Mouse (Mus musculus): ENCODE measurements at regions not wholly inside any gene's neighbourhood (a gene's known extent, or its start where the extent isn't known, plus 50 kb on each side); places are given as distances from the start of the nearest gene placed in this dataset.
A peak's percentile ranks its signal among the peaks of the same experiment; 100 is the strongest.

DNA sequence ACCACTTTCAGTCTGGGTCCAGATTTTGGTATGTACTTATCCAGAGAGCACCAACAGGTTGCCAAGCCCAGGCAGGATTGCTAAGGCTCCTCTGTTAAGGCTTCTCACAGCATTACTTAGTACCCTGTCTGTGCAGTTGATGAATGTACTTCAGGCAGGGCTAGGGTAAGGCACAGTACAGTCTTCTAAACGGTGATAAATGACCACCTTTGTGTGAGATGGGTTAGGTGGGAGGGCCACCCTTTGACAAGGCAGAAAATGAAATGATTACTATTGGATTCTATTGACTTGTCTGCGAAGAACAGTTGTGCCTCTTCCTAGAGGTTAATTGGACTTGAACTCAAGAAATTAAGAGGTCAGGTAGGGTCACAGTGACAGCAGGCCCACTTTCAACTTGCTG is 594.4 kb upstream of the Itga1 start:
- Histone ChIP-seq H3K4me3 (ENCODE audit: low read depth, low read length) (no peak overlapping the region), H3K36me3 (ENCODE audit: control insufficient read depth, insufficient read depth, low read length) (no peaks in the 10 kb centered on the region), H3K4me1 (ENCODE audit: control insufficient read depth, insufficient read depth, low read length) (no peaks in the 10 kb centered on the region), H3K27ac (ENCODE audit: low read length) (no peak overlapping the region), H3K9me3 (replicated peaks; ENCODE audit: control insufficient read depth, low read length, poor library complexity, severe bottlenecking) (no peaks in the 10 kb centered on the region), H3K9ac (ENCODE audit: low read depth, low read length) (no peak overlapping the region), H3K27me3 (ENCODE audit: control insufficient read depth, insufficient read depth, low read depth, low read length) (no peaks in the 10 kb centered on the region; the same call in 1 of the 2 replicates), H3K4me2 (ENCODE audit: low read length) (no peak overlapping the region)
- WGBS: 56% methylated on average over 2 of the region's 2 CpGs
- ATAC-seq: no peak

DNA sequence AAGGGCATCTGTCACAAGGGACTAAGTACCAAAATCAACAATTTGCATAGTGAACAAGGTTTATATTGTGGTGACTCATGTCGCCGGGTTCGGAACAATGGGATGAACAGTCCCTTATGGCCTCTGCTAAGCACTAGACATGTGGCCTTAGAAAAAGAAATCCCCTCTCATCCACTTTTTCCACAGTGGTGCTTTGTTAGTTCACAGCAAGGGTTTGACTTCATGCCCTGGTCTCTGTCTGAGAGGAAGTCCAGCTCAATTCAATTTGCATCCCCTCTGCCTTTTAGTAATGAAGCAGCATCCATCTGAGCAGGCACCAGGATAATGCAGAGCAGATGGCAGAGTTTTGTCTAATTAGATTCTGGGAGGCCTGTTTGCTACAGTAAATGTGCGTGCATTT is 585.7 kb upstream of the Itga1 start:
- Histone ChIP-seq H3K4me1 (ENCODE audit: control insufficient read depth, insufficient read depth, low read length) (no peaks in the 10 kb centered on the region), H3K4me3 (ENCODE audit: low read depth, low read length) (no peak overlapping the region), H3K4me2 (ENCODE audit: low read length) (no peak overlapping the region), H3K36me3 (ENCODE audit: control insufficient read depth, insufficient read depth, low read length) (no peaks in the 10 kb centered on the region), H3K9ac (ENCODE audit: low read depth, low read length) (no peak overlapping the region), H3K27ac (ENCODE audit: low read length) (no peak overlapping the region), H3K9me3 (replicated peaks; ENCODE audit: control insufficient read depth, low read length, poor library complexity, severe bottlenecking) (no peaks in the 10 kb centered on the region), H3K27me3 (ENCODE audit: control insufficient read depth, insufficient read depth, low read depth, low read length) (peaks cover 17% of the 10 kb centered on the region)
- ATAC-seq: peak; percentile 77
- WGBS: 7% methylated on average over 4 of the region's 4 CpGs

DNA sequence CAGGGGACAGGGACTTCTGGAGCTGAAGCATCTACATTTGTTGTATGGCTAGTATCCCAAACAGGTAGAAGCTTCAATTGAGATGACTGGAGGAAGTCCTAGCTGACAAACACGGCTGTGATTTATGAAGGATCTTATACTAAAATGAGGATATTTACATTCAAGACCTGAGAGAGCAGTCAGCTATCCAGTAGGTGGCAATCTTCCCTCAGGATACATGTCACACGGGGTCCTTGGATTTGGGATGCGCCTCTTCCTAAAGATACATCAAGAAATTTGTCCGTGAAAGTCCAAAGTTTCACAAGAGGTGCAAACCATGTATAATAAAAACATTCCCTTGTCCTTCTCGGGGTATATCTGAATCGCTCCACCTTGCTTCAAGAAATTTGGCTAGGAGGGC is 577.8 kb upstream of the Itga1 start:
- H3K9me3 ChIP-seq (replicated peaks; ENCODE audit: control insufficient read depth, low read length, poor library complexity, severe bottlenecking): no peaks in the 10 kb centered on the region
- H3K27me3 ChIP-seq (ENCODE audit: control insufficient read depth, insufficient read depth, low read depth, low read length): peaks cover 21% of the 10 kb centered on the region
- H3K4me3 ChIP-seq (ENCODE audit: low read depth, low read length): no peak overlapping the region
- no peak for ATAC-seq
- no peak overlapping the region for H3K27ac ChIP-seq (ENCODE audit: low read length)
- H3K4me2 ChIP-seq (ENCODE audit: low read length): no peak overlapping the region
- H3K36me3 ChIP-seq (ENCODE audit: control insufficient read depth, insufficient read depth, low read length): no peaks in the 10 kb centered on the region
- WGBS: 44% methylated on average over 6 of the region's 6 CpGs
- no peaks in the 10 kb centered on the region for H3K4me1 ChIP-seq (ENCODE audit: control insufficient read depth, insufficient read depth, low read length)
- H3K9ac ChIP-seq (ENCODE audit: low read depth, low read length): no peak overlapping the region

DNA sequence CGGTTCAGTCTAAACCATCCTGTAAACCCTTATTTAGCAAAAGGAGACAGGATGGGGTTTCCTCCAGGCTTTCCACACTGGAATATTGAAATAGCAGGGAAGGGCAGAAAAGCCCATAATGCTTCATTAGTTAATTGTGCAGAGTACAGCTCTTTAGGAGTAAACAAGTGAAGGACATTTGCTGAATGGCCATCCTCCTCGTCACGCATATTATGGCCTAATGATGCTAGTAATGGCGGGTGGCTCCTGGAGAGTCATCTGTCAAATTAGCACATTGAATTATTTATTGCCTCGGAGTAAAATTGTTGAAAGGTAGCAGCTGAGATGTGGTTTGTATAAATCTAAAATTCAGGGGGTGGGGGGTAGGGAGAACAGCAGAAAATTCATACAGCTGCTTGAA is 575.1 kb upstream of the Itga1 start:
- Histone ChIP-seq H3K36me3 (ENCODE audit: control insufficient read depth, insufficient read depth, low read length) (no peaks in the 10 kb centered on the region), H3K27me3 (ENCODE audit: control insufficient read depth, insufficient read depth, low read depth, low read length) (peaks cover 12% of the 10 kb centered on the region), H3K4me3 (ENCODE audit: low read depth, low read length) (no peak overlapping the region), H3K9me3 (replicated peaks; ENCODE audit: control insufficient read depth, low read length, poor library complexity, severe bottlenecking) (no peaks in the 10 kb centered on the region), H3K27ac (ENCODE audit: low read length) (no peak overlapping the region), H3K9ac (ENCODE audit: low read depth, low read length) (no peak overlapping the region), H3K4me1 (ENCODE audit: control insufficient read depth, insufficient read depth, low read length) (no peaks in the 10 kb centered on the region), H3K4me2 (ENCODE audit: low read length) (no peak overlapping the region)
- ATAC-seq: no peak
- 56% methylated on average over 5 of the region's 5 CpGs for WGBS

DNA sequence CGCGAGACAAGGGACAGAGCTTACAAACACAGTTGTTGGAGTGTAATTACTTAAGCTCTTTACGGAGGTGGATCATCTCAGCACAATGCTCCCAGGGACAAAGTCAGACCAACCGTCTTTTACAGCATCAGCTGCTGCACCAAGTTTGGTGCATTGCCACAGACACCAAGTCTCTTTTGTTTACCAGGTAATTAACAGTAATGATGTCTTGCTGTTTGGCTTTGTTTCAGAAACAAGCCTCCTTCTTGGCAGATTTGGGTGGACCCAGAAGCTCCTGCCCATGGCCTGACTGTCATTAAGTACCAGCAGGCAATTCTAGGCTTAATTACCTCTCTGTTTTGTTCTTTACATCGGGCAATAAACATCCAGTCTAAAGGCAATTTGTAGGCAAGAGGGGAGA is 572.0 kb upstream of the Itga1 start:
- Histone ChIP-seq H3K27me3 (ENCODE audit: control insufficient read depth, insufficient read depth, low read depth, low read length) (peaks cover 3% of the 10 kb centered on the region), H3K4me1 (ENCODE audit: control insufficient read depth, insufficient read depth, low read length) (no peaks in the 10 kb centered on the region), H3K4me2 (ENCODE audit: low read length) (no peak overlapping the region), H3K9ac (ENCODE audit: low read depth, low read length) (no peak overlapping the region), H3K36me3 (ENCODE audit: control insufficient read depth, insufficient read depth, low read length) (no peaks in the 10 kb centered on the region), H3K27ac (ENCODE audit: low read length) (no peak overlapping the region), H3K9me3 (replicated peaks; ENCODE audit: control insufficient read depth, low read length, poor library complexity, severe bottlenecking) (no peaks in the 10 kb centered on the region), H3K4me3 (ENCODE audit: low read depth, low read length) (no peak overlapping the region)
- ATAC-seq: no peak
- WGBS: 17% methylated on average over 5 of the region's 5 CpGs

DNA sequence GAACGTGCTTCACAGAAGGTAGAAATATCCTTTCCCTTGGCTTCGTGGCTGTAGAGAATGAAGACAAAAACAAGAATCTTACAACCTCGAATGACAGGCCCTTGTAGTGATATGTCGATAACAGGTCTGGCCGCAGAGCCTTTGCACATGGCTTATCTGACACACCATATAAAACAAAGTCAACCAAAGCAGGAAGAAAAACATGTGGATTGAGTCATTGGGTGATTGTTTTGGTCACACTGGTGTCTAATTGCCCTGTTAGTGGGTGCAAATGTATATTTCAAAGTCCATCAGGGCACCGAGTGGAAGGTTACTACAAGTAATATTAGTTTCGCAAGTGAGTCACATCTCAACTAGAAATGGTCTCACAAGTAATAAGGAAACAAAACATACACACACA is 569.9 kb upstream of the Itga1 start:
- Histone ChIP-seq H3K27ac (ENCODE audit: low read length) (no peak overlapping the region), H3K4me3 (ENCODE audit: low read depth, low read length) (no peak overlapping the region), H3K9me3 (replicated peaks; ENCODE audit: control insufficient read depth, low read length, poor library complexity, severe bottlenecking) (no peaks in the 10 kb centered on the region), H3K27me3 (ENCODE audit: control insufficient read depth, insufficient read depth, low read depth, low read length) (no peaks in the 10 kb centered on the region), H3K9ac (ENCODE audit: low read depth, low read length) (no peak overlapping the region), H3K4me1 (ENCODE audit: control insufficient read depth, insufficient read depth, low read length) (no peaks in the 10 kb centered on the region), H3K4me2 (ENCODE audit: low read length) (no peak overlapping the region), H3K36me3 (ENCODE audit: control insufficient read depth, insufficient read depth, low read length) (no peaks in the 10 kb centered on the region)
- no peak for ATAC-seq
- 90% methylated on average over 7 of the region's 7 CpGs for WGBS

DNA sequence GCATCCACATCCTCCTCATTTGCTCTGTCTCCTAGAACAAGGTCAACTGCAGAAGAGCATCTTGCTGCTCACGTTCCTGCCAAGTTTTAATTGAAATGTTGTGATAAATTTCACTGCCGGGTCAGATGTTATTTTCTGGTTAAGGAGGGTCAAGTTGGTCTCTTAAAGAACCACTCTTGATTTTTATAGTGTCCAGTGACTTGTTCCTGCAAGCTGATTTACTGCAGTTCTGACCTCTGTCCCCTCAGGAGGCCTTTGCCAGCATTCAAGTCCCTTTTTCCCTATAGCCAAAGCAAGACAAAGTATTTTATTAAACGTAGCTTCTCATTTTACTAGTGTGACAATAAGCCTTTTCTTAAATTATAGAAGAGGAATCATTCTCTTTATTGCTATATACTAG is 567.8 kb upstream of the Itga1 start:
- Histone ChIP-seq H3K9me3 (replicated peaks; ENCODE audit: control insufficient read depth, low read length, poor library complexity, severe bottlenecking) (no peaks in the 10 kb centered on the region), H3K27ac (ENCODE audit: low read length) (no peak overlapping the region), H3K4me3 (ENCODE audit: low read depth, low read length) (no peak overlapping the region), H3K36me3 (ENCODE audit: control insufficient read depth, insufficient read depth, low read length) (no peaks in the 10 kb centered on the region), H3K27me3 (ENCODE audit: control insufficient read depth, insufficient read depth, low read depth, low read length) (no peaks in the 10 kb centered on the region), H3K4me2 (ENCODE audit: low read length) (no peak overlapping the region), H3K4me1 (ENCODE audit: control insufficient read depth, insufficient read depth, low read length) (no peaks in the 10 kb centered on the region), H3K9ac (ENCODE audit: low read depth, low read length) (no peak overlapping the region)
- ATAC-seq: no peak
- 74% methylated on average over 3 of the region's 3 CpGs for WGBS

DNA sequence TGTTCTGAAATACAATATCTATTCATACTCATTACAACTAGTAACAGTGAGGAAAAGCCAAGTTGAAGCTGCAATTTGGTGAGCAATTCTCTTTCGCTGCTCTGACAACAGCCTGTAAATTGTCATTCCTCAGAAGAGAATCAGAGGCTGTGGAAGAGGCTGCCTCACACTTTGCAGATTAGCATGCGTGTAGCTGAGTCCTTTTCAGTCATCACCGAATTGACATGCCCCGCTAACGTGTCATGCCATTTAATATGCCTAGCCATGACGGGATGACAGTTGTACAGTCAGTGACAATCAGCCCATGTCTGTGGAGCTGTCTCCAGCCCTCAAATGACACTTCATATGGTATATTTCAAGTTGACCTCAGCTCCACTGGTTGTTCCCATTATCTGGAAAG is 553.4 kb upstream of the Itga1 start:
- H3K9me3 ChIP-seq (replicated peaks; ENCODE audit: control insufficient read depth, low read length, poor library complexity, severe bottlenecking): no peaks in the 10 kb centered on the region
- no peaks in the 10 kb centered on the region for H3K36me3 ChIP-seq (ENCODE audit: control insufficient read depth, insufficient read depth, low read length)
- no peak overlapping the region for H3K4me2 ChIP-seq (ENCODE audit: low read length)
- H3K4me3 ChIP-seq (ENCODE audit: low read depth, low read length): no peak overlapping the region
- no peaks in the 10 kb centered on the region for H3K4me1 ChIP-seq (ENCODE audit: control insufficient read depth, insufficient read depth, low read length)
- H3K27me3 ChIP-seq (ENCODE audit: control insufficient read depth, insufficient read depth, low read depth, low read length): no peaks in the 10 kb centered on the region
- WGBS: 71% methylated on average over 6 of the region's 6 CpGs
- ATAC-seq: 0 out of 2 replicates have a peak, but pooled peaks have one; percentile 21
- H3K27ac ChIP-seq (ENCODE audit: low read length): no peak overlapping the region
- no peak overlapping the region for H3K9ac ChIP-seq (ENCODE audit: low read depth, low read length)

DNA sequence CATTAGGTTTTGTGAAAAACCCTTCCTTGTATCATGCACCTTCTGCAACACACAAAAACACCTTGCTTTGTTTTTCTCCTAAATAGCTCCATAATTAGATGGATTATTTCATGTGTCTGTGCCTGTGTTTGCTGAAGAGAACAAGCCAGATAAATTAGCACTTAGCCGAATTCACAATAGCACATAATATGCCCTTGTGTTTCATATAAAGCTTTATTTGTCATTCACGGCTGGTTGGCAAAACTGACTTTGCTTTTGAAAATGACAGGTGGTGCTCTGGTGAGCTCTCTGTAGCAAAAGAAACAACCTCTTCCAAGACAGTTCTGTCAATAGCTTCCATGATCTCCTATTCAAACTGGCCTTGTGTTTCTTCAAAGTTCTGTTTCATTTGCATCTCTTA is 551.2 kb upstream of the Itga1 start:
- Histone ChIP-seq H3K9me3 (replicated peaks; ENCODE audit: control insufficient read depth, low read length, poor library complexity, severe bottlenecking) (no peaks in the 10 kb centered on the region), H3K27me3 (ENCODE audit: control insufficient read depth, insufficient read depth, low read depth, low read length) (no peaks in the 10 kb centered on the region), H3K4me3 (ENCODE audit: low read depth, low read length) (no peak overlapping the region), H3K27ac (ENCODE audit: low read length) (no peak overlapping the region), H3K9ac (ENCODE audit: low read depth, low read length) (no peak overlapping the region), H3K4me2 (ENCODE audit: low read length) (no peak overlapping the region), H3K4me1 (ENCODE audit: control insufficient read depth, insufficient read depth, low read length) (no peaks in the 10 kb centered on the region), H3K36me3 (ENCODE audit: control insufficient read depth, insufficient read depth, low read length) (no peaks in the 10 kb centered on the region)
- WGBS: 45% methylated on average over 2 of the region's 2 CpGs
- ATAC-seq: no peak

DNA sequence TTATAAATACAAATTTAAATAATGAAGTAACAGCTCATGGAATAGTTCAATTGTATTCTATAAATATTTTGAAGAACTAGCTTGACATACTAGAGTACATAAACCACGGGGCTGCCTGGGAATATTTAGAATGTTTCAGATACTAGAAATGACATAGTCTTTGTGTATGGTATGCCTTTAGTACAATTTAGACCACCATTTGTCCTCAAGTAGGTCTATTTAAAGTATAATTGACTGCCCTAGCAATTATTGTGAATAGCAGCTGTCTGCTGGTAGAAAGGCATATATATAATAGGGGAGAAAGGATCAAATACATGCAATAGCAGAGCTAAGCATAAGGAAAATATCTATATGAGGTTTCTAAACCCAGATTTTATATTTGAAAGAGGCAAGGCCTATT is 550.6 kb upstream of the Itga1 start:
- no peak overlapping the region for H3K9ac ChIP-seq (ENCODE audit: low read depth, low read length)
- no peak overlapping the region for H3K4me2 ChIP-seq (ENCODE audit: low read length)
- WGBS: 67% methylated on average over 1 of the region's 1 CpGs
- no peaks in the 10 kb centered on the region for H3K4me1 ChIP-seq (ENCODE audit: control insufficient read depth, insufficient read depth, low read length)
- H3K4me3 ChIP-seq (ENCODE audit: low read depth, low read length): no peak overlapping the region
- no peaks in the 10 kb centered on the region for H3K36me3 ChIP-seq (ENCODE audit: control insufficient read depth, insufficient read depth, low read length)
- no peaks in the 10 kb centered on the region for H3K27me3 ChIP-seq (ENCODE audit: control insufficient read depth, insufficient read depth, low read depth, low read length)
- no peak for ATAC-seq
- no peak overlapping the region for H3K27ac ChIP-seq (ENCODE audit: low read length)
- no peaks in the 10 kb centered on the region for H3K9me3 ChIP-seq (replicated peaks; ENCODE audit: control insufficient read depth, low read length, poor library complexity, severe bottlenecking)

Data from midbrain, embryonic 16.5 days (tissue).